In the genomic region with DNA sequence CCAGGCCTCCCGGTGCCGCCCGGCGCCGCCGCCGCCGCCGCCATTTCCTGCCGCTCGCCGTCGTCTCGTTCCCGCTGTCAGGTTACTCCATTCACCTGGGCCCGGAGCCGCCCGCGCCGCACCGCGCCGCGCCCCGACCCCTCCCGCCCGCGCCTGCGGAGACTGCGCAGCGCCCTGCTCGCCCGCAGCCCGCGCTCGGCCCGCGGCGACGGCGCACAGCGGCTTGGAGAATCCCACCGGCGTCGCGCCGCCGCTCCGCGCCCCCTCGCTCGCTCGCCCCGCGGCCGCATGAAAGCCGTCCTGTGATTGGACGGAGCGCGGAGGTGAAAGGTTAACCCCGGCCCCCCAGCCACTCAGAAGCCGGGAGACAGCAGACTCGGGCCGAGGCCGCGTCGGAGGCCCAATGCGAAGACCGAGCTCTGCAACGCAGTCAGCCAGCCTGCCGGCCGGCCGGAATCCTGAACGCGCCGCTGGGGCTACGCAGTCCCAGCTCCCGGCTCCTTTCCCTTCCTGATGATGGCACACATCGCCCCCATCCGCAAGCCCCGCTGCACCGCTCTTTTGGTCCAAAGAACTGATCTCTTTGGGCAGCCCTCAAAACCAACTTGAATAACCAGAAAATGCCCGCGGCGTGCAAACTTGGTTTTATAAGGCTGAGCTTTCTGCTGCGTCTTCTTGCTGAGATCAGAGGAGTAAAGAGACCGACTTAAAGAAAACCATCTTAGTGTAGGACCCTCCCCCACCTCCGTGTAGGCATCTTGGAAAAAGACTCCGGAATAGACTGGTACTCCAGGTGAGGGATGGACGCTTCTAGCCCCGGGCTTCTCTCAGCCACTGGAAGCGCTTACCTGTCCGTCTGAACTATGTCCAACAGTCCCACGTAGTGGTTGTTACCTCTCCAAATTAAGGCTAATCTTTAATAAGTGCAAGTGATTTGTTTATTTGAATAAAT, we compare ENCODE assay signal across 8 mouse cellular contexts. TPM values are rescaled to one million over a fixed set of nuclear protein-coding genes. Genes with fewer than 3 reads are reported as not detected.
A peak's percentile ranks its signal among the peaks of the same experiment; 100 is the strongest.
DNase-seq lines count a peak whose midpoint lies in the region; ATAC-seq and TF ChIP-seq lines count a peak whose summit lies in the region.

Gene Dicer1, minus strand, starts transcription at position 139 of the 952 bp plus-strand sequence.

- WGBS in forebrain, embryonic 16.5 days, result under 1% methylated on average over 82 of the region's 94 CpGs
- WGBS in lung, embryonic 14.5 days, result under 1% methylated on average over 94 of the region's 94 CpGs
- WGBS in olfactory bulb, adult 2 months, result under 1% methylated on average over 94 of the region's 94 CpGs
- WGBS in thymus, adult 2 months, result under 1% methylated on average over 94 of the region's 94 CpGs

- H3K4me1 ChIP-seq in ES-E14 (ENCODE audit: control insufficient read depth in 2 of 2, insufficient read depth in 2 of 2, low read length in 2 of 2, poor library complexity in 1 of 2), result peaks cover 0 to 5% of the 10 kb centered on the region in 2 experiments; a peak in 2 of 4 replicates
- H3K4me1 ChIP-seq in forebrain, embryonic 16.5 days (replicated peaks; ENCODE audit: control insufficient read depth, insufficient read depth, low read length), result peaks cover 35% of the 10 kb centered on the region
- H3K4me1 ChIP-seq in lung, embryonic 14.5 days (ENCODE audit: insufficient read depth), result peaks cover 13% of the 10 kb centered on the region
- peaks cover 12% of the 10 kb centered on the region for H3K4me1 ChIP-seq in olfactory bulb, adult 2 months (ENCODE audit: control insufficient read depth, insufficient read depth, low read length)
- peaks cover 15% of the 10 kb centered on the region for H3K4me1 ChIP-seq in thymus, adult 2 months (replicated peaks; ENCODE audit: control insufficient read depth, insufficient read depth, low read length)

- H3K4me3 ChIP-seq in ES-E14 (ENCODE audit: insufficient read depth in 1 of 2, low read depth in 1 of 2, low read length in 2 of 2, poor library complexity in 1 of 2, severe bottlenecking in 1 of 2), result peak within 1 kb of the TSS; percentile 72 to 82
- H3K4me3 ChIP-seq in forebrain, embryonic 16.5 days (replicated peaks; ENCODE audit: low read length), result peak within 1 kb of the TSS; percentile 95
- H3K4me3 ChIP-seq in layer of hippocampus, adult 2 months, result peak within 1 kb of the TSS; percentile 95
- H3K4me3 ChIP-seq in lung, embryonic 14.5 days (ENCODE audit: low read depth, low read length), result peak within 1 kb of the TSS; percentile 95
- peak within 1 kb of the TSS; percentile 69 for H3K4me3 ChIP-seq in olfactory bulb, adult 2 months (ENCODE audit: insufficient read depth, low read depth, low read length)
- peak within 1 kb of the TSS; percentile 93 for H3K4me3 ChIP-seq in thymus, adult 2 months (ENCODE audit: control insufficient read depth, insufficient read depth, low read length)

- no peaks in the 10 kb centered on the region for H3K9me3 ChIP-seq in ES-E14 (ENCODE audit: control insufficient read depth, insufficient read depth, low read depth, low read length)
- no peaks in the 10 kb centered on the region for H3K9me3 ChIP-seq in forebrain, embryonic 16.5 days (ENCODE audit: control insufficient read depth, low read length)
- no peaks in the 10 kb centered on the region for H3K9me3 ChIP-seq in lung, embryonic 14.5 days (ENCODE audit: low read depth, low read length)

- peak; percentile 80 for TF ChIP-seq POLR2A in olfactory bulb, adult 2 months (IDR thresholded peaks at IDR 0.05; ENCODE audit: insufficient read depth, low read depth, low read length)
- TF ChIP-seq POLR2A in thymus, adult 2 months (IDR thresholded peaks at IDR 0.05; ENCODE audit: control insufficient read depth, extremely low read depth, insufficient read depth, low read length, poor library complexity), result peak; percentile 71

- intact Hi-C loops in heart, postnatal 36 days (cut with DNase I), result loop anchor here (2.0 kb wide), 1 partner anchor 279 kb away; no protein-coding TSS in a partner anchor

- H3K9ac ChIP-seq in ES-E14 (ENCODE audit: insufficient read depth, low read depth, low read length, poor library complexity, severe bottlenecking), result peak within 1 kb of the TSS; percentile 85
- H3K9ac ChIP-seq in forebrain, embryonic 16.5 days (replicated peaks; ENCODE audit: low read depth, low read length), result peak within 1 kb of the TSS; percentile 98
- peak within 1 kb of the TSS; percentile 96 for H3K9ac ChIP-seq in lung, embryonic 14.5 days

- peak within 1 kb of the TSS; percentile 13; the same call in 1 of the 2 replicates for H3K27ac ChIP-seq in ES-E14 (ENCODE audit: insufficient read depth, low read depth, low read length, poor library complexity, severe bottlenecking)
- H3K27ac ChIP-seq in forebrain, embryonic 16.5 days (ENCODE audit: low read length), result peak within 1 kb of the TSS; percentile 95
- peak within 1 kb of the TSS; percentile 95 for H3K27ac ChIP-seq in layer of hippocampus, adult 2 months
- H3K27ac ChIP-seq in lung, embryonic 14.5 days (ENCODE audit: low read depth), result peak within 1 kb of the TSS; percentile 94
- H3K27ac ChIP-seq in olfactory bulb, adult 2 months (ENCODE audit: insufficient read depth, low read depth, low read length), result peak within 1 kb of the TSS; percentile 66
- peak within 1 kb of the TSS; percentile 47; the same call in 1 of the 2 replicates for H3K27ac ChIP-seq in thymus, adult 2 months (ENCODE audit: control insufficient read depth, insufficient read depth, low read length)

- TF ChIP-seq CTCF in layer of hippocampus, adult 2 months (conservative IDR thresholded peaks at IDR 0.05), result peak; percentile 47; the same call in 1 of the 2 replicates
- peak; percentile 24; the same call in 1 of the 2 replicates for TF ChIP-seq CTCF in lung, embryonic 14.5 days (IDR thresholded peaks at IDR 0.05; ENCODE audit: low read depth)
- no peak for TF ChIP-seq CTCF in olfactory bulb, adult 2 months (IDR thresholded peaks at IDR 0.05; ENCODE audit: insufficient read depth, low read depth, low read length)
- no peak for TF ChIP-seq CTCF in thymus, adult 2 months (IDR thresholded peaks at IDR 0.05; ENCODE audit: borderline replicate concordance, control insufficient read depth, extremely low read depth, insufficient read depth, low read length, poor library complexity)

- ATAC-seq in forebrain, embryonic 16.5 days, result peak; percentile 96
- ATAC-seq in lung, embryonic 14.5 days (ENCODE audit: insufficient read depth), result peak; percentile 96

- in situ Hi-C loops in ES-E14 (cut with MboI; ENCODE audit: low sequenced_read_pairs in 2 of 2, unreplicated experiment in 2 of 2), result no loop called here

- H3K27me3 ChIP-seq in forebrain, embryonic 16.5 days (replicated peaks; ENCODE audit: control insufficient read depth, insufficient read depth, low read length), result no peaks in the 10 kb centered on the region
- no peaks in the 10 kb centered on the region for H3K27me3 ChIP-seq in lung, embryonic 14.5 days (ENCODE audit: insufficient read depth, low read length)
- no peaks in the 10 kb centered on the region for H3K27me3 ChIP-seq in thymus, adult 2 months (ENCODE audit: control insufficient read depth, insufficient read depth, low read length)

- peak; percentile 84 for DNase-seq in ES-E14 (ENCODE audit: low read depth, low spot score)
- peak; percentile 96 for DNase-seq in cerebellum, adult 11-12 months
- DNase-seq in heart, postnatal 36 days, result peak; percentile 100
- DNase-seq in layer of hippocampus, adult 2 months (ENCODE audit: low spot score in 2 of 2), result peak; percentile 96 to 99
- peak; percentile 98 for DNase-seq in lung, embryonic 14.5 days
- DNase-seq in thymus, adult 2 months, result peak; percentile 98

- H3K36me3 ChIP-seq in ES-E14 (ENCODE audit: control insufficient read depth, insufficient read depth, low read length, poor library complexity, severe bottlenecking), result peaks cover 4% of the 10 kb centered on the region; the same call in 1 of the 2 replicates
- H3K36me3 ChIP-seq in forebrain, embryonic 16.5 days (ENCODE audit: control insufficient read depth, insufficient read depth), result no peaks in the 10 kb centered on the region
- no peaks in the 10 kb centered on the region for H3K36me3 ChIP-seq in lung, embryonic 14.5 days (ENCODE audit: insufficient read depth)
- H3K36me3 ChIP-seq in thymus, adult 2 months (ENCODE audit: control insufficient read depth, insufficient read depth, low read length), result no peaks in the 10 kb centered on the region

- peak within 1 kb of the TSS; percentile 94 for H3K4me2 ChIP-seq in forebrain, embryonic 16.5 days (ENCODE audit: low read length)
- H3K4me2 ChIP-seq in lung, embryonic 14.5 days, result peak within 1 kb of the TSS; percentile 94

TF ChIP-seq in ES-E14, 5 proteins besides CTCF, POLR2A, EP300 and RAD21:
- TF ChIP-seq MAFK (IDR thresholded peaks at IDR 0.05; ENCODE audit: insufficient read depth, low read depth, low read length), result no peak
- no peak for TF ChIP-seq HCFC1 (IDR thresholded peaks at IDR 0.05; ENCODE audit: borderline replicate concordance, insufficient read depth, low read length)
- peak; percentile 64; the same call in 1 of the 2 replicates for TF ChIP-seq CHD2 (IDR thresholded peaks at IDR 0.05; ENCODE audit: low read depth, low read length)

RNA-seq across cellular contexts. Expression of gene Dicer1, which starts in this region (rescaled TPM):
- 45.7 and 51.9 TPM in 2 replicates for total RNA-seq in ES-E14 (2012; rRNA removed)
- polyA plus RNA-seq in forebrain, embryonic 16.5 days (2015; fragmentation: Nextera tagmentation; extraction: Ambion mirVana), result 40.3 and 40.7 TPM in 2 replicates
- total RNA-seq in heart, postnatal 36 days (2021), result 10 to 100 TPM; 23.9 to 27.8 TPM
- 10 to 100 TPM; 43.7 to 47.1 TPM for total RNA-seq in layer of hippocampus, adult 2 months (2021)
- polyA plus RNA-seq in lung, embryonic 14.5 days (2014; fragmentation: Nextera tagmentation; extraction: Ambion mirVana), result 21.7 and 23.4 TPM in 2 replicates
- polyA plus RNA-seq in olfactory bulb, adult 2 months (2012; ENCODE audit: insufficient read depth, insufficient read length, low replicate concordance, missing spikeins), result 69.9 TPM in 1 of 2 replicates, not detected in the other
- polyA plus RNA-seq in thymus, adult 2 months (2012; rRNA removed), result 14.8 and 16.9 TPM in 2 replicates

Comparison
In these comparisons a context has a peak if more than half of its experiments do, and no peak if none do; other contexts are left out.
1. Peak in every context shown above with its lines: DNase-seq, ATAC-seq, H3K4me3 ChIP-seq and H3K27ac ChIP-seq.
2. H3K27ac ChIP-seq: peak in every context shown above with its lines; median percentile 95 in forebrain, embryonic 16.5 days; 95 in layer of hippocampus, adult 2 months; 94 in lung, embryonic 14.5 days; 66 in olfactory bulb, adult 2 months; 47 in thymus, adult 2 months; 13 in ES-E14.
3. CTCF ChIP-seq: peak in layer of hippocampus, adult 2 months (single experiment) and lung, embryonic 14.5 days (single experiment); none in olfactory bulb, adult 2 months (single experiment) and thymus, adult 2 months (single experiment).